Mouse (Mus musculus) bone marrow macrophage, adult 2 months (primary cell): Measurements from ENCODE around the gene Ankdd1a.

Experiments
- CTCF ChIP-seq: IDR thresholded peaks from 2 replicates; pipeline ENCODE4 v1.5.1; 2012; ENCODE audit warnings: low read depth, mild to moderate bottlenecking, low read length, moderate library complexity
- POLR2A ChIP-seq: IDR thresholded peaks from 2 replicates; pipeline ENCODE4 v1.6.1; 2012; ENCODE audit warnings: mild to moderate bottlenecking, low read depth, low read length, borderline replicate concordance

GRCm38 (mm10) chr9:65545635-65546412 lies 25.8 kb upstream of the Ankdd1a start:
- TF ChIP-seq POLR2A = no peak
- no peak for TF ChIP-seq CTCF
